Mouse (Mus musculus) embryonic fibroblast, embryonic 13.5 days (primary cell): Measurements from ENCODE around the gene Mknk2.

ENCODE experiments used
- CTCF ChIP-seq: IDR thresholded peaks from 2 replicates; pipeline ENCODE4 v1.5.1; 2011; ENCODE audit warnings: mild to moderate bottlenecking, control low read depth, low read length, moderate library complexity, borderline replicate concordance; ENCODE audit not compliant: insufficient read depth
- POLR2A ChIP-seq: IDR thresholded peaks from 2 replicates; pipeline ENCODE4 v1.6.1; 2011; ENCODE audit warnings: low read depth, mild to moderate bottlenecking, control low read depth, low read length, moderate library complexity

DNA sequence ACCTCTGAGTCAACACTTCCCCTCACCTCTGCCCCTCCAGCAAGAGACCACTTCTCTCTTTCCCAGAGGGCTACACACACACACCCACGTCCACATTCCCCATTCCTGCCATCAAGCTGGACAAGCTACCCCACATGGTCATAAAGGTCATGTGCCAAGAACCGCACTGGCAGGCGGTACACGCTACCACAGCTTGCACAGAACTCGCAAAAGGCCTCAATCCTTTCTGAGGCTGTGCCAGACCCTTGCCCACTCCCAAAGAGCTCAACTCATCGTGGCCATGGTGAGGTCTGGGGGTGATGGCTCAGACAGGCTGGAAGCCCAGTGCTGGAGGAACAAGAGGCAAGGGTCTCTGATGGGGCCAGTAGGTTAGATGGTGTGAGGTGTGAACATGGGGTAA is 23.0 kb downstream of the Mknk2 start:
- no peak for TF ChIP-seq CTCF
- no peak for TF ChIP-seq POLR2A
